Mouse (Mus musculus) heart, embryonic 13.5 days (tissue): ENCODE data around the gene Gp1ba. TPM values are rescaled to one million over a fixed set of nuclear protein-coding genes. Genes with fewer than 3 reads are reported as not detected.
A peak's percentile ranks its signal among the peaks of the same experiment; 100 is the strongest.

Experiments
- ATAC-seq: fragments of 200-750 bp; cut with Nextera tagmentation; 2 replicates; pipeline ENCODE4 v1.8.0; 2017; ENCODE audit warnings: moderate TSS enrichment; ENCODE audit not compliant: insufficient number of reproducible peaks, low FRiP score, low TSS enrichment; ENCODE audit errors: extremely low read depth
- H3K27ac ChIP-seq: fragments of 300-500 bp; sonication (generic); replicated peaks from 2 replicates; pipeline ENCODE4 v1.5.1; 2015; ENCODE audit warnings: moderate library complexity, mild to moderate bottlenecking, inconsistent platforms
- H3K27me3 ChIP-seq: fragments of 300-500 bp; sonication (generic); replicated peaks from 2 replicates; pipeline ENCODE4 v1.6.1; 2015; ENCODE audit warnings: mild to moderate bottlenecking, inconsistent platforms
- H3K36me3 ChIP-seq: fragments of 300-500 bp; sonication (generic); 2 replicates; pipeline ENCODE4 v1.6.1; 2015; ENCODE audit warnings: mild to moderate bottlenecking, inconsistent platforms
- H3K4me1 ChIP-seq: fragments of 300-500 bp; sonication (generic); 2 replicates; pipeline ENCODE4 v1.6.1; 2015; ENCODE audit warnings: inconsistent platforms
- H3K4me2 ChIP-seq: fragments of 300-500 bp; sonication (generic); 2 replicates; pipeline ENCODE4 v1.6.1; 2015; ENCODE audit warnings: inconsistent platforms, mild to moderate bottlenecking, moderate library complexity
- H3K4me3 ChIP-seq: fragments of 300-500 bp; sonication (generic); 2 replicates; pipeline ENCODE4 v1.5.1; 2015; ENCODE audit warnings: moderate library complexity, mild to moderate bottlenecking, inconsistent platforms
- H3K9ac ChIP-seq: fragments of 300-500 bp; sonication (generic); 2 replicates; pipeline ENCODE4 v1.6.1; 2015; ENCODE audit warnings: inconsistent platforms, mild to moderate bottlenecking, moderate library complexity
- H3K9me3 ChIP-seq: fragments of 300-500 bp; sonication (generic); 2 replicates; pipeline ENCODE4 v1.6.1; 2016; ENCODE audit warnings: inconsistent platforms
- WGBS: fragments of 180-500 bp; shearing (Covaris S2); methylation state at CpG from one replicate; pipeline ENCODE4 v1.1.7; 2015; ENCODE audit warnings: mixed read lengths; 5-methylcytosine and 5-hydroxymethylcytosine counted together
- polyA plus RNA-seq: library from polyadenylated mRNA; unstranded; fragments of >200 nt; fragmentation: Nextera tagmentation; extraction: Ambion mirVana; gene quantifications from 2 replicates; pipeline ENCODE4 v1.2.1, GENCODE M21; 2015

Gene Gp1ba
- polyA plus RNA-seq, 1 experiment from 2014 or later: 0.86 TPM

GRCm38 (mm10) chr11:70678092-70678491 is 39.2 kb downstream of the Gp1ba start:
- Histone ChIP-seq H3K9ac (no peak overlapping the region), H3K27ac (no peak overlapping the region), H3K9me3 (no peaks in the 10 kb centered on the region), H3K36me3 (peaks cover 87% of the 10 kb centered on the region), H3K4me1 (peaks cover 12% of the 10 kb centered on the region), H3K27me3 (no peaks in the 10 kb centered on the region), H3K4me2 (no peak overlapping the region), H3K4me3 (no peak overlapping the region)
- no peak for ATAC-seq
- 74% methylated on average over 9 of the region's 9 CpGs for WGBS

- no peak overlapping the region for H3K4me3 ChIP-seq
- WGBS: 82% methylated on average over 2 of the region's 2 CpGs
- H3K4me1 ChIP-seq: peaks cover 12% of the 10 kb centered on the region
- peaks cover 89% of the 10 kb centered on the region for H3K36me3 ChIP-seq
- no peaks in the 10 kb centered on the region for H3K27me3 ChIP-seq
- no peak for ATAC-seq
- no peak overlapping the region for H3K27ac ChIP-seq
- H3K9me3 ChIP-seq: no peaks in the 10 kb centered on the region
- H3K9ac ChIP-seq: no peak overlapping the region
- H3K4me2 ChIP-seq: no peak overlapping the region
These were observed 39.7 kb downstream of the Gp1ba start for GRCm38 (mm10) chr11:70678576-70678975.

DNA sequence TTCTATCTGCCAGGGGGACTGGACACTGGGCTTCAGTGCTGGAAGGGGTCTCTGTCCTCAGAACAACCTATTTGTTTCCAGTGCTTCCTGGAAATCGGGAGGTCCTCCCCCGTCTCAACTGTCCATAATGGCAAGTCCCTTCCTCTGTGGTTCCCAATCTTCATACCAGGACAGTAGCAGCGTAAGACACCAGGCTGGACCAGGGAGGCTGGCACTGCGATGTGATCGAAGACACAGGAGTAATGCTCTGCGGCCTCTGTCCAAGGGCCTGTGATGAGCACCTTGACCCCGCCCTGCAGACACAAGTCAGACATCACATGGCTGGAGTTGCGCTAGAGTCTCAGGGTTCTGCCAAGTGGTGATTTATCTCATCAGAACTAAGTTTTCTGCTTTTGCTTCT is 40.4 kb downstream of the Gp1ba start:
- 92% methylated on average over 8 of the region's 8 CpGs for WGBS
- Histone ChIP-seq H3K4me3 (no peak overlapping the region), H3K4me1 (peaks cover 12% of the 10 kb centered on the region), H3K4me2 (no peak overlapping the region), H3K9ac (no peak overlapping the region), H3K27ac (no peak overlapping the region), H3K36me3 (peaks cover 89% of the 10 kb centered on the region), H3K27me3 (no peaks in the 10 kb centered on the region), H3K9me3 (no peaks in the 10 kb centered on the region)
- no peak for ATAC-seq

GRCm38 (mm10) chr11:70679894-70680293 is 41.0 kb downstream of the Gp1ba start:
- Histone ChIP-seq H3K36me3 (peaks cover 89% of the 10 kb centered on the region), H3K4me3 (no peak overlapping the region), H3K4me2 (no peak overlapping the region), H3K9ac (no peak overlapping the region), H3K4me1 (peaks cover 12% of the 10 kb centered on the region), H3K27me3 (no peaks in the 10 kb centered on the region), H3K27ac (no peak overlapping the region), H3K9me3 (no peaks in the 10 kb centered on the region)
- ATAC-seq: no peak
- 88% methylated on average over 8 of the region's 8 CpGs for whole genome bisulfite sequencing

- Histone ChIP-seq H3K36me3 (peaks cover 84% of the 10 kb centered on the region), H3K27me3 (no peaks in the 10 kb centered on the region), H3K9me3 (no peaks in the 10 kb centered on the region), H3K4me3 (no peak overlapping the region), H3K4me2 (no peak overlapping the region), H3K4me1 (peaks cover 11% of the 10 kb centered on the region), H3K9ac (no peak overlapping the region), H3K27ac (no peak overlapping the region)
- WGBS: 50% methylated on average over 12 of the region's 12 CpGs
- ATAC-seq: no peak
These were observed 42.2 kb downstream of the Gp1ba start for GRCm38 (mm10) chr11:70681170-70681569.

DNA sequence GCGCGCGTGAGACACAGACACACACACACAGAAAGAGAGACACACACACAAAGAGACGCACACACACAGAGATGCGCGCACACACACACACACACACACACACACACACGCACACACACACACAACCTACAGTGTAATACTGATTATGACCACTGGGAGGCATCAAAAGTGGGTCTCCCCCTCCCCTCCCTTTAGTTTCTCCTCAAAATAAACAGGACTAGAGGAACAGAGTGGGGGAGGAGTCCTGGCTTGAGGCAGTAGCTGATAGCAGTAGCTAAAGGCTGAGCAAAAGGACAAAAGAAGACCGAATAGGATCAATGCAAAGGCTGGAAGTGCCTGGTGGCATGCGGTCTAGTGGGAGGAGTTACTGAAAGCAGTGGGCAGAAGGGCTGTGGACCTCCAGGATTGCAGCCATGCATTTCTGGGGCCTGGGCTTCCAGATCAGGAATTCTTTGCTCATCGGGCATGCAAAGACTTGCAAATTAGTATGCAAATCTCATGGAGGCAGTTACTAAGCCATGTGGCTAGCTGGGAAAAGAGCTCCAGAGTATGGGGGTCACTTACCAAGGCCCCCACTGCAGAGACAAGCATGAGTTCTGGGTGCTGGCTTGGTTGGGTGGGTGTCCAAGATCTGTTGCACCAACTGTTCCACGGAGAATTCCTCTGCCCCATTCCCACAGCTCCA is 43.1 kb downstream of the Gp1ba start:
- peaks cover 75% of the 10 kb centered on the region for H3K36me3 ChIP-seq
- 0 out of 2 replicates have a peak overlapping the region, but pooled peaks have one; percentile 20 for H3K27ac ChIP-seq
- H3K4me2 ChIP-seq: peak overlapping the region; percentile 22; the same call in 1 of the 2 replicates
- 25% methylated on average over 11 of the region's 11 CpGs for WGBS
- H3K4me1 ChIP-seq: peaks cover 15% of the 10 kb centered on the region
- no peak overlapping the region for H3K4me3 ChIP-seq
- H3K9ac ChIP-seq: peak overlapping the region; percentile 50; the same call in 1 of the 2 replicates
- no peak for ATAC-seq
- H3K27me3 ChIP-seq: no peaks in the 10 kb centered on the region
- H3K9me3 ChIP-seq: no peaks in the 10 kb centered on the region

DNA sequence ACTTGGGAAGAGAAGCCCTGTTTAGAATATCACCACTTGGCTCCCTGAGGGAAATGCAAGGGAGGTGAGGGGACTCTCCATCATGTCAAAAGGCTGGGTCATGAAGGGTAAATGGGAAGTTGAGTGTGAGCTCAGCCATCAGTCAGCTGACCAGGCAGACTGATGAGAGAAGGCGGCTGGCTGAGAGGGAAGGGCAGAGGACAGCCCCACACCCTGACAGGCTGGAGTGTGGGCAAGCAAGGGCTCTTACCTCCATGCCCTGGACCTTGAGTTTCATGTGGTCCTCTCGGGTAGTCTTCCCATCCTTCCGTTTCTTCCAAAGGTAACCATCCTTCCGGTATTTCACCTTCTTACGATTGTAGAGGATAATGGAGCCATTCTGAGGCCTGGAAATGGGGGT is 44.7 kb downstream of the Gp1ba start:
- WGBS: 78% methylated on average over 5 of the region's 5 CpGs
- H3K4me1 ChIP-seq: peaks cover 24% of the 10 kb centered on the region
- H3K4me3 ChIP-seq: no peak overlapping the region
- no peak for ATAC-seq
- peaks cover 66% of the 10 kb centered on the region for H3K36me3 ChIP-seq
- no peaks in the 10 kb centered on the region for H3K9me3 ChIP-seq
- H3K9ac ChIP-seq: no peak overlapping the region; the same call in 1 of the 2 replicates
- H3K27me3 ChIP-seq: no peaks in the 10 kb centered on the region
- H3K4me2 ChIP-seq: no peak overlapping the region
- H3K27ac ChIP-seq: no peak overlapping the region

- H3K36me3 ChIP-seq: peaks cover 36% of the 10 kb centered on the region
- 4% methylated on average over 16 of the region's 16 CpGs for WGBS
These were observed 48.1 kb downstream of the Gp1ba start for GRCm38 (mm10) chr11:70686901-70687566.

GRCm38 (mm10) chr11:70687601-70688199 is 48.8 kb downstream of the Gp1ba start, which contains the start of gene Camta2:
Gene Camta2, minus strand, starts transcription at chr11:70688105.
- peak within 1 kb of the TSS; percentile 85 for H3K9ac ChIP-seq
- under 1% methylated on average over 55 of the region's 55 CpGs for WGBS
- peaks cover 29% of the 10 kb centered on the region for H3K4me1 ChIP-seq
- H3K27me3 ChIP-seq: no peaks in the 10 kb centered on the region
- peak; percentile 80 for ATAC-seq
- H3K9me3 ChIP-seq: no peaks in the 10 kb centered on the region
- peak within 1 kb of the TSS; percentile 82 for H3K4me3 ChIP-seq
- peak within 1 kb of the TSS; percentile 91 for H3K4me2 ChIP-seq
- H3K36me3 ChIP-seq: peaks cover 29% of the 10 kb centered on the region
- H3K27ac ChIP-seq: peak within 1 kb of the TSS; percentile 85

More at GRCm38 (mm10) chr11:70686901-70687566, 48.1 kb downstream of the Gp1ba start:
- Histone ChIP-seq H3K27ac (peak overlapping the region; percentile 85), H3K9ac (peak overlapping the region; percentile 85), H3K4me1 (peaks cover 35% of the 10 kb centered on the region), H3K4me3 (peak overlapping the region; percentile 82), H3K27me3 (no peaks in the 10 kb centered on the region), H3K4me2 (peak overlapping the region; percentile 91), H3K9me3 (no peaks in the 10 kb centered on the region)
- ATAC-seq: peak; percentile 24; the same call in 1 of the 2 replicates

DNA sequence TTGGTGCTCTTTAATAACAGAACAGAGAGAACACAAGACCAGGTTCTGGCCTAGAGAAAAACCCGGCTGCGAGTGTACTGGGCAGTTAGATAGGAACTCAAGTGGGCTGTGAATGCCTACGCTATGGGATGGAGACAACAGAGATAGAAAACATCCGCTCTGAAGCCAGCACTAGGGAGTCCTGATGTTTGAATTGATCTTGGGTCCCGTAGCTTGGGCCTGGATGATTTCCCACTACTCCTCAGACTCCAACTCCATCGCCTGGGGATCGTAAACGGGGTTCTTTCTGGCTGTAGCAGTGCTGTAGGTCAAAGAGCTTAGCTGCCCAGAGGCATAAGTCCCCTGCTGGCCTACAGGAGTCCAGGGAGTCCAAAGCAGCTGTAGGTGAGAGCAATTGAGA is 49.5 kb downstream of the Gp1ba start:
- Histone ChIP-seq H3K9ac (peak overlapping the region; percentile 85), H3K27ac (peak overlapping the region; percentile 85), H3K4me3 (peak overlapping the region; percentile 82), H3K27me3 (no peaks in the 10 kb centered on the region), H3K4me2 (peak overlapping the region; percentile 91), H3K9me3 (no peaks in the 10 kb centered on the region), H3K4me1 (peaks cover 29% of the 10 kb centered on the region), H3K36me3 (peaks cover 23% of the 10 kb centered on the region)
- 15% methylated on average over 8 of the region's 8 CpGs for WGBS
- no peak for ATAC-seq

- Histone ChIP-seq H3K9me3 (no peaks in the 10 kb centered on the region), H3K4me3 (no peak overlapping the region), H3K4me2 (no peak overlapping the region), H3K4me1 (peaks cover 29% of the 10 kb centered on the region), H3K36me3 (peaks cover 10% of the 10 kb centered on the region), H3K9ac (no peak overlapping the region; the same call in 1 of the 2 replicates), H3K27me3 (no peaks in the 10 kb centered on the region), H3K27ac (no peak overlapping the region)
- ATAC-seq: no peak
- 40% methylated on average over 4 of the region's 4 CpGs for WGBS
These were observed 50.7 kb downstream of the Gp1ba start for GRCm38 (mm10) chr11:70689578-70689977.
